Mouse (Mus musculus): ENCODE results near the gene Lrrc61.
A peak's percentile ranks its signal among the peaks of the same experiment; 100 is the strongest.
"Not testable (repeated sequence)": the region's sequence is repeated elsewhere in the genome, so short reads cannot be mapped to it uniquely, and the experiment has no call there.

The Lrrc61 gene

DNA sequence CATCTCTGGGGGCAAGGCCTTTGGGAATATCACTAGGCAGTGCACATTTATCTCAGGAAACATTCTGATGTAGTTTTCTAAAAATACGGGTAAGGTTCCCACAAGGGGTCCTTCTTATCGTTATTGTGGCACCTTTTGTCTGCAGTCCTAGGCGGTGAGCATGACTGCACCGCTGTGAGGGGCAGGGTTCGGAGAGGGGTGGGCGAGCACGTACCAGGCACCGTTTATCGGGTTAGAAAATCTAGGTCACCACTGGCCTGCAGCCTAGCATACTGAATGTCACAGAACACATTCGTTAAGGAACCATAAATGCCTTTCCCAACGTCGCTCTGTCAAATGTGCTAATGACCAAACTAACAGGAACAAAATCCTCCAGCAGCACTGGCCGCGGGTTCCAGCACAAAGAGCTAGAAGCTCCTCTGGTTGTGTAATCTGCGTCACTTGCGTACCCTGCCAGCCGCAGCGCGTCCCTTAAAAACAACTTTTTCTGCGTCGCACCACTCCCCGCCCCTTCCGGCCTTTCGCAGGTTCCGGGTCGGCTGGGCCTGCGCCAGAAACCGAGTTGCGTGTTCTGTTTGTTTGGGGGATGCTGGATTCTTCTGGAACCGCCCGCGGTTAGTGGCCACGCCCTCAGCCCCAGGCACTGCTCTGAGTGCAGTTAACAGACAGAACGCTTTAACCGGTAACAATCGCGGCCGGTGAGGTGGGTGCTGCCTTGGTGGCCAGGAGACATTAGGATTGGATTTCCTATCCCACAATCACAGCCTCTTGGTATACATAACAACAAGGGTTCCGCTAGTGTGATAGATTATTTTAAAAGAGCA, at the start of gene Lrrc61:
TSS of gene Lrrc61 (plus strand) at position 517 of the 824 bp plus-strand sequence.
- peak; percentile 88 for DNase-seq (ENCODE audit: low spot score)

DNA sequence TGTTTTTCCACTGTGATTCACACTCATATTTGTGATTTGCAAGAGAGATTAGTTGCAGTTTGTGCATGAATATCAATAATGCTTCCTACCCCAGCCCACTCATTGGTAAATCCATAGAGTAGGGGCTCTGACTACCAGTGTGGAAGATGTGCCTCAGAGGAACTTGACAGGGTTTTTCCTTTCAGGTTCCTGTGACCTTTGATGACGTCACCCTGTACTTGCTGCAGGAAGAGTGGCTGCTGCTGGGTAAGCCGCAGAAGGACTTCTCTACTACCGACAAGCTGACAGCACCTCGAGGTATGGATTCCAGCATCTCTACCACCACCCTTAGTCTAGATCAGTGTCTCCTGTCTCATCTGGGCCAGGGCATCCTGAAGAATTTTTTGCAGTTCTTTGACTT, 46.5 kb upstream of the Lrrc61 start:
- no peak for DNase-seq (ENCODE audit: low spot score)

DNA sequence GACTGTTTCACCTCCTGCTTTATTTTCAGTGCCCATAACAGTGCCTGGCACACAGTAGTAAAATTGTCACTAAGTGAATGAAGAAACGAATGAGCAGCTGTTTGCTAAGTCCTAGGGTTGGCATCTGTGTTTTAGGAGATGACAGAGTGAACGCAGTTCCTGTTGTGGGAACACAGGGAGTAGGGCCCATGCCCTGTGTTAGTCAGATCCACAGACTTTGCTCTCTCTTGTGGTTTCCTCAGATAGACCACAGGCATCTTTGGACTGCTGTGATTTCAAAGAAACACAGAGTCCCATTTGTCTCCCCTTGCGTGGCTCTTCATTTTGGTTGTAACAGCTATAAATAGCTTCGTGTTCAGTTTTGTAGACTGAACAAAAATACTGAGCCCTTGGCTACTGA, 44.2 kb upstream of the Lrrc61 start:
- DNase-seq (ENCODE audit: low spot score) = no peak

DNA sequence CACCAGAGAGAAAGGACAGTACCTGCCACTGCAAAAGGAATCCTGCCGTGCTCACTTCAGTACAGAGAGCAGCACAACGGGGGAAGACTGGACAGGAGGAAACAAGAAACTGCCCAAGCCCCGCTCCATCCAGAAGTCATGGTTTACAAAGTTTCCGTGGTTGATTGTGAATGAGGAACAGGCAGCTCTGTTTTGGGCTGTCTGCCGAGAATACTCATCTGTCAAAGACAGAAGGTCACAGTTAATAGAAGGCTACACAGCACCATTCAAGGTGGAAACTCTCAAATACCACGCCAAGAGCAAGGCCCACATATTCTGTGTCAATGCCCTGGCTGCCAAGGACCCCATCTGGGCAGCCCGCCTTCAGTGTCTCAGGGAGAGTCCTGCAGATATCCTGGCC, 42.7 kb upstream of the Lrrc61 start:
- no peak for DNase-seq (ENCODE audit: low spot score)

DNA sequence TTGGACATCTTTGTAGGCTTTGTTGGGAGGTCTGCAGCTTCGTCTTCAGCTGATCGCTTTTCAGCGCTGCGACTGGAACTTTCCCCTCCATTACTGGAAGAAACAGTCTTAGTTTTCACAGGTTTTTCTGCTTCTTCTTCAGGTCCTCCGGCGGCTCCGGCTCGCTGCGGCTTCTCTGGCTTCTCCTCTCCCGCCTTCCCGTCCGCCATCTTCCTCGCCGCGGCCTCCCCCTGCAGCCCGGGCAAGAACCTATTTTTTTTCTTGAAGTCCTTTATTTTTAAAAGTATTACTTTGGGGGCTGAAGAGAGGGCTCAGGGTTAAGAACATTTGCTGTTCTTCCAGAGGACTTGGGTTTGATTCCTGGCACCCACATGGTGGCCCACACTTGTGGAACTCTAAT, 29.7 kb upstream of the Lrrc61 start:
- DNase-seq (ENCODE audit: low spot score) = not testable (repeated sequence)

DNA sequence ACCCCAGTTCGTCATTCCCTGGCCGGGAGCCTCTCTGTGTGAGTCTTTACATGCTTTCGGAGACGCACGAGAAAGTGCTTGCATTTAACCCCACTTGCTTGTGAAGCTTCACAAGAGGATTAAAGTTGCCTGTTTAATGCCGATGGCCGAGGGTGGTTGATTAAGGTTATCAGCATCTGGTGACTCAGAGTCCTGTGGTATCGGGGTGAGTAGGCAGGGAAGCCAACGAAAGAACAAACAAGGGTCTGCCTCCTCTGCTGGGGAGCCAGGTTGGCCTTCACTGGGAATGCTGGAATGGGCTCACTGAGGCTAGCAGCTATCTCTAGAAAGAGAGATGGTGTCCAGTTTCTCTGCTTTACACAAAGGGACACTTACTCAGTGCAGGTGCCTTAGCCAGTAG, 26.7 kb upstream of the Lrrc61 start:
- DNase-seq (ENCODE audit: low spot score) = no peak

DNA sequence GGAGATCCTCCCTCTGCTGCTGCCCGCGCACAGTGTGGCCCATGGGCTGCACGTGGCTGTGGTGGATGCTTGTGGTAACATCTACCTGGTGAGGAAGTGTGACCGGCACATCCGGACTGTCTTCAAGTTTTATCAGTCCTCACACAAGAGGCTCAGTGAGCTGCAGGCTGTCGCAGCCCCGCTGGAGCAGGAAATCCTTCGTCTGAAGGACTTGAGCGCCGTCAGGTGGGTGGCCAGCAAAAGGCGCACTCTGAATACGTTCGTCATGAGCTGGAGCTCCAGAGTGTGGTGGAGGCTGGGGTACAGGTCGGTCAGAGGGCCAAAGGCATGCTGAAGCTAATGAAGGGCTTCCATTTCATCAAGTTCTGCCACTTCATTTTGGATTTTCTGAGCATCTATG, 25.3 kb upstream of the Lrrc61 start:
- DNase-seq (ENCODE audit: low spot score) = no peak

DNA sequence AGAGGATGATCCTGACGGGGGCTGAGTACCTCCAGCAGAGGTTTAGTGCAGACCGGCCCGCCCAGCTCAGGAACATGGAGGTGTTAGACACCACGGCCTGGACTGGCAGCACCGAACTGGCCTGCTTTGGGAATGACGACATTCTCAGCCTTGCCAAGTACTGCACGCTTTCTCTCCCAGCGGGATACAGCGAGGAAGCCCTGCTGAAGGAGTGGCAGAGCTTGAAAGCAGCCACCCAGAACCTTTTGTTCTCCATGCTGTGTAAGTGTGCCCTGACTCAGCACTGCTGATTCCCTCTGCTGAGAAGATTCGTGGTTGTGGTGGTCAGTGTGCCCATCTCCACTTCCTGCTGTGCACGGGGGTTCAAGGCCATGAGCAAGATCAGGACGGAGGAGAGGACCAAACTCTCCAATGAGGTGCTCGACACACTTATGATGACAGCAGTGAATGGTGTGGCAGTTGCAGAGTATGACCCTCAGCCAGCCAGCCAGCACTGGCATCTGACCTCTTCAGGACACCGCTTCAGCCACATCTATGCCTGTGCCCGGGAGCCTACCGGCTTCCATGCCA, 24.6 kb upstream of the Lrrc61 start:
- no peak for DNase-seq (ENCODE audit: low spot score)

DNA sequence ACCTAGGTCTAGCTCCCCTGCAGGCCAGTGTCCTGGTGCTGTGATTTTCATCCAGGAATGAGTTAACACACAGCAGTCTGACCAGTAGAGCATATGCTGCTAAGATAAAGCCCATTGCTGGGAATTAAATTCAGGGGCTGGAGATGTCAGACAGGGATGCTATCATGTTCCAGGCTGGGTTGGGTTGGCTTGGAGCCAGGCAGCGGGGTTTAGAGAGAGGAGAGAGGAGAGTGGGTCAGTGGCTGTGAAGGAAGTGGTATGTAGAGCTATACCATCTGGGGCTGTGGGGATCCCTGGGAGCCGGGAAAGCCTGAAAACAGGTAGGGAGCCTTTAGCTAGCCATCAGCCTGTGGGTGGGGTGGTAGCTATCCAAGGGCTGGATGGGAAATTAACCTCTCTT, 23.7 kb upstream of the Lrrc61 start:
- DNase-seq (ENCODE audit: low spot score) = no peak

DNA sequence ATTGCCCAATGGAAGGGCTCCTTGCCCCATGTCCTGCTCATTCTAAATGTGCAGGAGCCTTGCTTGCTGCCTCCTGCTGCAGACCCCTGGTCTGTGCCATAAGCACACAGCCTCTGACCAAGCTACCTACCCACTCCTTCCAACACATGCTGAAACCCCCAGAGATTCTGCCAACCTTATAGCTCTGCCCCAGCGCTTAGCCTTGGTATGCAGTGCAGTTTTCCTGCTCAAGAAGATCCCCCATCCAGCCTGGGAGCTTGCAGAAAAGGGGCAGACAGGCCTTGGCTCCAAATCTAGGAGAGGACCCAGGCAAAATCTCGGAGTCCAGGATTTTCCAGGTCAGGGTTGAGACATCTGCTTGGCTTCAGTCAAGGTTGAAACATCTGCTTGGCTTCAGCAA, 21.1 kb upstream of the Lrrc61 start:
- DNase-seq (ENCODE audit: low spot score) = no peak

DNA sequence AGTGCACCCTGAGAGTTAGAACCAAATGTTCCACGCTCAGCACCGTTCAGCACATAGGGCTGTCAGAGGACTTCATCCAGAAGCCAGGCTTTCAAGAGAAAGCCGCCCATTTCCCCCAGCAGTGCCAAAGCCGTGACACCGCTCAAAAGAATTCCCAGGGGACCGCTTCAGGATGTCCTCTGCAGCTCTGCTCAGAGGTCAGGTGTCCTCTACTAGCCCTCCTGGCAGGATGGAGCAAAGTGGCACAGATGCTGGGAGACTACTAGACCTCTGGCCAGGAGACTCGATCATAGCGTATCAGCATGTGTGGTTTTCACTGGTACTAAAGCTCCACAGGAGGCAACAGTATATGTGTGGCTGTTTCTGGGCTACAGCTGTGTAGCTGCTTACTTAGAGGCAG, 19.7 kb upstream of the Lrrc61 start:
- no peak for DNase-seq (ENCODE audit: low spot score)

DNA sequence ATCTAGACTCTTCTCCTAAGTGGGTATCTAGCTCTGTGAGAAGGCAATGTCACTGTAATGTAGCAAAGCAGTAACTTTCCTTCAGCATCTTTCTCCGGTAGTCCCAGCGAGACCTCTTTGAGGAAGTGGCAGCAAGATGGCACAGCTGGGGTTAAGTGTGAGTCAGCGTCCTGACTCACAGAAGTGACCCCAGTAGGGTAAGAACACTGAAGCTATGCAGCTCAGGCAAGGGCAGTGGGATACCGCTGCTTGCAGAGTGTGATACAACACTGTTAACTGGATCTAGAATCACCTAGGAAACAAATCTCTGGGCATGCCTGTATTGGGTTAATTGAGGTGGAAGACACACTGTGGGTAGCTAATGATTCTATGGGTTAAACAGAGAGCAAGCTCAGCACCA, 18.5 kb upstream of the Lrrc61 start:
- no peak for DNase-seq (ENCODE audit: low spot score)

DNA sequence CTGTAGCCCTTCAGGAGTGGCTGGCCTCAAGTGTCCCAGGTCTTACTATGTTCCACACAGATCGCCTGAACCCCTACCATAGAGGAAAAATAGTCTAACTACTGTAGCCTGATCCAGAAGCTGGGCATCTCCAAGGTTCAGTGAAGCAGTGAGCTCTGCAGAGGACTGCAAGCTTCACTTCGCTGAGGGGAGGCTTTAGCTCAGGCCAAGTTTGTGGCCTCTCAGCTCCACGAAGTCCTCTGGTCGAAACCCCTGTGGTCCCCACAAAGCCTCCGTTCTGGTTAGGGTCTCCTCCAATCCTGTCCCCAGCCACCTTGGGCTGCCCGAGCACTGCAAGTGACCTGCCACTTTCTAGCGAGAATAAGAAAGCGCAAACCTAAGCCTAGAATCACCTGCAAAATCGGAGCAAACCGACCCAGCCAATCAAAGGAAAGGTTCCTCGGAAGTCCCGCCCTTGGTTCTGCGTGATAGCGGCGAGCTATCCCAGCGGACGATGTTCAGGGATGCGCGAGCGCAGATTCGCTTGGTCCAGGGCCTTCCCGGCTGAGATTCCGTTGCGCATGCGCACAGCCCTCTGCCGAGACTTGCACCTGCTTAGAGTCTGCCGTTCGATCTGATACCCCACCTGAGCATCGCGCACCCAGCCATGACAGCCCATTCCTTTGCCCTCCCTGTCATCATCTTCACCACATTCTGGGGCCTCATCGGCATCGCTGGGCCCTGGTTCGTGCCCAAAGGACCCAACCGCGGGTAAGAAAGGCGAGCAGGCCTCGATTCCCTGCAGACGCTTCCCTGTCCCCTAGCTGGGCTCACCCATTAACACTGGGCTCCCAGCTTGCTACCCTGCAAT, 17.3 kb upstream of the Lrrc61 start, which contains the start of gene Atp6v0e2:
TSS of gene Atp6v0e2 (plus strand) at position 511 of the 850 bp plus-strand sequence.
- peak; percentile 89 for DNase-seq (ENCODE audit: low spot score)

DNA sequence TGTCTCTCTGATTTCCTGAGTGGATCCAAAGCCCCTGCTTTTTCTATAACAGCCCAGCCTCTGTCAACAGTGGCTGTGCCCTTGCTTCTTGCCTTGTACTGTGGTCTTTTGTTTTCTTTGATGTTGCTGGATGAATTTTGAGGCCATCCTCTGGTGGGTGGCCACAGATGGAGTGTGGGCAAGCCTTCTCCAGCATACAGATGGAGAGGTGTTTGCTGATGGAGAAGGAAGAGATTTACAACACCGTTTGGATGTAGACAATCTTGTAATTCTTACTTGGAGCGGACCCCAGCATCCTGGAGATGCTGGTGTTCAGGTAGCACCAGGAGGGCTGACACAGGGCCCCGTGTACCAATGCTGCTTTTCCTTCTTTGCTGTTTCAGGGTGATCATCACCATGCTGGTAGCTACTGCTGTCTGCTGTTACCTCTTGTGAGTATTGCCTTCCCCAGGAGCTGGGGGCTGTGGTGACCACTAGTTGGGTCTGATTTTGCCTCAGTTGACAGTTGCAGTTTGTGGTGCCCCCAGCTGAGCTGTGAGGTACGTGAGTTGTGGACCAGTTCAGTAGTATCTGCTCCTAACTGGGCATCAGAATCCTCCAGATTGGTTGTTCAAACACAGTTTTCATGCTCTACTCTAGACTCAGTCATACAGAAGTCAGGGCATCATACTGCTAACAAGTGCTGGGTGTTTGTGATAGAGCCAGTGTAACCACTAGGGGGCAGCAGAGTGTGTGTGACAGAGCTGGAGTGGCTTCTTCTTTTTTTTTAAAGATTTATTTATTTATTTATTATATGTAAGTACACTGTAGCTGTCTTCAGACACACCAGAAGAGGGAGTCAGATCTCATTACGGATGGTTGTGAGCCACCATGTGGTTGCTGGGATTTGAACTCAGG, 15.5 kb upstream of the Lrrc61 start:
- peak; percentile 57 for DNase-seq (ENCODE audit: low spot score)

DNA sequence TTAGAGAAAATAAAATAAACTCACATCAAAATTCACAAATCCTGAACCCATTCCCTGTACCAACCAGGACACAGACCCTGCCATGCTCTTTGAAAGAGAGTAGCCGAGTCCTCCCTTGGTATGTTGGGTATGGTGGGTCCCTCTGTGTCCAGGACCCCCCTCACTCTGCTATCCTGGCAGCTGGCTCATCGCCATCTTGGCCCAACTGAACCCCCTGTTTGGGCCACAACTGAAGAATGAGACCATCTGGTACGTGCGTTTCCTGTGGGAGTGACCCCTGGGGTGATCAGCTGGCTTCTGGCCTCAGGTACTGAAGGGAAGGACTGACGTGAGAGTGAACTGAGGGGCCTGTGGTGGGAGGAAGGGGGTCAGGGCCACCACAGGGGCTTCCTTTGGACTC, 14.7 kb upstream of the Lrrc61 start:
- no peak for DNase-seq (ENCODE audit: low spot score)

DNA sequence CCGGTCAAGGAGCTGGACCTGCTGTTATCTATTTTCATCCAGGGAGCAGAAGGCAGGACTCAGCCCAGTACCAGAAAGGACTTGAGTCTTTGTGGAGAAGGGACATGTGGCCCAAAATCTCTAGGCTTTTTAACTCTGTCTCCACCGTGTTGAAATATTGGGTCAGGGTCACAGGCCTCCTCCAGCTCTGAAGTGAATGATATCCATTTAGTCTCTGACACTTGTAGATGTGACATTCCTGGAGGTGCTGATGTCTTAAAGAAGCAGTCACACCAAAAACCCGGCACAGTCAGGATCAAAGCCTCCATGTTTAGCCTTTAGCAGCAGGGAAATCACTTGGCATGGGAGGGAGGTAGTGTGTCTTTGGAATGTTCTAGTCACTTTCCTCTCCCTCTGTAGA, 13.9 kb upstream of the Lrrc61 start:
- DNase-seq (ENCODE audit: low spot score) = no peak

DNA sequence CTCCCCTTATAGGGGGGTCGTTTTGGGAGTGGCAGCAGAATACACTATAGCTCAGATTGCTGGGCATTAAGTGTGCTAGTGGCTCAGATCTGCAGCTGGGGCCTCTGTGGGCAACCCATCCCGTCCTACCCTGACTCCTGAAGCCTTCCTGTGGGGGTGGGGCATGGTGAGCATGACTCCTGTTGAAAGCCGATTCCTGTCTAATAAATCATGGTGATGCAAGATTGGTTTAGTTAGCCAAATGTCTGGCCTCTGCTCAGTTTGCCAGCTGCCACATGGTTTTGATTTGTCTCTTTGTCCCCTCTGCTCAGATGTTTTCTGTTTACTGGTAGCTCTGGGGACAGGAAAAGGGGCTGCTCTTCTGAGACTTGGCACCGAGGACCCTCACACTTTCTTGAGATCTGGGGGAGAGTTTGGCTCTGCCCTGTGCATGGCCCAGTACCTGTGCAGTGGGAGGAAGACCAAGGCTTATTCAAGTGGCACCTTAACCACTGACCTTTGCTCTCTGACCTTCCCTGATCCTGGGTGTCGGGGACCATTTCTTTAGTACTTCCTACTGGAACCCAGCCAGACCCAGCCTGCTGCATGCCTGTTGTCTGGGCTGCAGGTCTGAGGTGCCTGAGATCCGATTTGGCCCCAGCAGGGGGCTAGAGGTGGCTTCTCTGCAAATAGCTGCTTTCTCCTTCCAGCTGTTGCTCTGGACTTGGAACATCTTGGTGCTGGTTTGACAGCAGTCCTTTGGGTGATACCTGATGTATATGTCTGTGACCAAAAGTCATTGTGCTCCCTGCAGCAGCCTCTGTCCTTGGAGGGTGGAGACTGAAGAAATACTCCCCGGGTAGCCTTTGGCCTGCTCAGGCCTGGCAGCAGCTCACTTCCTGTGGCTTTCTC, 12.8 kb upstream of the Lrrc61 start:
- DNase-seq (ENCODE audit: low spot score) = no peak

DNA sequence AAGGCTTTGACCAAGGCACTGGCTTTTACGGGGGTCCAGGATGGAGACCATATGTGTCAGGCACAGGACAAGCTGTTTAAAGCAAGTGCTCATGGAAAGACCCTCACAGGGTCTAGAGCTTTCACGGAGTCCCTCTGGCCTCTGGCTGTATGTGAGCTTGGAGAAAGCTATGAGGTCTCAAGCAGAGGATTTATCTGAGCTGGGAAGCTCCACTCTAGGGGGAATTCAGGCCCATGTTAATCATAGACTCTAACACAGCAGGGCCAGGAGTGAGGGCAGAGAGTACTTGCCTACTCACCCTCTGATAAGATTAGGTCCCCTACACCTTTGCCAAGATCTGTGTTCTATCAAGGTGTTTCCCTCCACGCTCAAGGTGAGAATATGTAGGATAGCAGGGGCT, 12.0 kb upstream of the Lrrc61 start:
- DNase-seq (ENCODE audit: low spot score) = no peak

DNA sequence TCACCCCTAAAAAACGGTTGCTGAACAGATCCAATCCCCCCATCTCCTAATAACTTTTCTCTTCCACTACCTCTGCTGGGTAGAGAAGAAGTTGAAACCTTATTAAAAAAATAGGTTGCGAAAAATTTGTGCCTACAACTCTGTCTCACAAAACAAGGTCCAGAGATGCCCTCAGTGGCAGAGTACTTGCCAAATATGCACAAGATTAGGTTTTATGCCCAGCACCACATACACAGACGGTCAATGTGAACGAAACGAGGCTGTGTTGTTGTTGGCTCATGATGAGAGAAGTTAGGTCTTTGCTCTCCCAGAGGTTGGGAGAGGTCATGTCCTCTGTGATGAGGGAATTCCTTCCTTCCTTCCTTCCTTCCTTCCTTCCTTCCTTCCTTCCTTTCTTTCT, 9.3 kb upstream of the Lrrc61 start:
- no peak for DNase-seq (ENCODE audit: low spot score)

DNA sequence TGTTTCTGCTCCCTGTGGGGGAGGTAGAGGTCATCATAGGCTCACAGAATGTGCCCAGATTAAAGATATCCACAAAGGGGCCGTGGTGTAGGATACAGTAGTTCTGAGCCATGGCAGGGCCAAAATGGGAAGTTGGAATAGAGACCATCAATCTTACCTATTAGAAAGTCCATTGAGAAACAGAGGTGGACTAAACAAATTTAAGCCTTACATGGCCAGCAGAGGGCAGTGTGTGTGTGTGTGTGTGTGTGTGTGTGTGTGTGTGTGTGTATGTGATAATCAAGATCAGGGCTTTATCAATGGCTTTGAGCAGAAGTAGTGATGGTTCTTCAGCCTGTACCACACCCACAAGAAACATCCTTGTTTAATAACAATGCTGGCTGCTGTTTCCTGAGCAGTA, 8.3 kb upstream of the Lrrc61 start:
- DNase-seq (ENCODE audit: low spot score) = no peak

DNA sequence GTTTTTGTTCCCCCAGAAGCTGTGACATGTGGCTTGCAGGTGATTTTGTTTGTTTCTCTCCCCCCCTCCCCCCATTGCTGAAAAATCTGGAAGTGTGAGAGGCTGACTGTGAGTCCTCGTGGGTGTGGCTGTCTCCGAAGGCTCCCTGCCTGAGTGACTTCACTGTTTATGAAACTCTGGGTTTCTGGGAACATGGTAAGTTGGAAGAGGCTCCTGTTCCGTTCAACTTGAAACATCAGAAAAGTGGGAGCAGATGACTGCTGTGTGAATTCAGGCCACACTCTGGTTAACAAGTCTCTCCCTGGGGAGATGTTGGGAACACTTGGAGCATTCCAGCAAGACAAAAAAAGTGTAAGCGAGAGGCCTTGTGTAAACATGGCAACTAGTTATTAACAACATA, 7.7 kb upstream of the Lrrc61 start:
- no peak for DNase-seq (ENCODE audit: low spot score)

Measured in testis, postnatal 14 days (tissue).